Mouse (Mus musculus) spleen, embryonic (tissue): ENCODE measurements around the gene Cfp.

Experiments
- CTCF ChIA-PET: fragments of 350-600 bp; sonication (Branson Sonifier 250); formaldehyde crosslinking; loops from one replicate; lab custom pipeline; 2022; lab: Charles Lee

Cfp gene

GRCm38 (mm10) chrX:20931364-20931763 is at the start of gene Cfp:
TSS of gene Cfp (minus strand) at chrX:20931555.
- CTCF ChIA-PET = no interaction called here

GRCm38 (mm10) chrX:20980901-20981300 is 49.5 kb upstream of the Cfp start:
- CTCF ChIA-PET = no interaction called here

- CTCF ChIA-PET = no interaction called here
Measured at GRCm38 (mm10) chrX:20961477-20962378, 30.4 kb upstream of the Cfp start, which contains the start of gene Uxt. TSS of gene Uxt (minus strand) at chrX:20962017.

GRCm38 (mm10) chrX:20950191-20950880 is 19.0 kb upstream of the Cfp start, which contains the start of gene Elk1:
TSS of gene Elk1 (minus strand) at chrX:20950608.
- CTCF ChIA-PET = interaction anchor here (0.5 kb wide), 1 partner anchor 122 kb away, joined by 3 read pairs; no protein-coding TSS in a partner anchor

GRCm38 (mm10) chrX:20946055-20946454 is 14.7 kb upstream of the Cfp start:
- CTCF ChIA-PET = no interaction called here

GRCm38 (mm10) chrX:20931963-20932362 is 608 bp upstream of the Cfp start:
- CTCF ChIA-PET = no interaction called here

- CTCF ChIA-PET = no interaction called here
Measured at GRCm38 (mm10) chrX:20929859-20930258, 1.5 kb downstream of the Cfp start.

- CTCF ChIA-PET = no interaction called here
Measured at GRCm38 (mm10) chrX:20924976-20925375, 6.4 kb downstream of the Cfp start.

GRCm38 (mm10) chrX:20923506-20923905 is 7.8 kb downstream of the Cfp start:
- CTCF ChIA-PET = no interaction called here

GRCm38 (mm10) chrX:20921366-20921765 is 10.0 kb downstream of the Cfp start:
- CTCF ChIA-PET = no interaction called here

- CTCF ChIA-PET = no interaction called here
Measured at GRCm38 (mm10) chrX:20920844-20921364, 10.5 kb downstream of the Cfp start, which contains the start of gene Syn1. TSS of gene Syn1 (minus strand) at chrX:20921004.

GRCm38 (mm10) chrX:20920249-20920843 is 11.0 kb downstream of the Cfp start:
- CTCF ChIA-PET = no interaction called here

GRCm38 (mm10) chrX:20915075-20915474 is 16.3 kb downstream of the Cfp start:
- CTCF ChIA-PET = no interaction called here

GRCm38 (mm10) chrX:20913726-20914125 is 17.6 kb downstream of the Cfp start:
- CTCF ChIA-PET = no interaction called here

GRCm38 (mm10) chrX:20910074-20910473 is 21.3 kb downstream of the Cfp start:
- CTCF ChIA-PET = no interaction called here
